ENCODE assay signal across 13 mouse cellular contexts in genomic region chr6:115880751-115881150, GRCm38 (mm10). TPM values are rescaled to one million over a fixed set of nuclear protein-coding genes. Genes with fewer than 3 reads are reported as not detected.
A peak's percentile ranks its signal among the peaks of the same experiment; 100 is the strongest.
DNase-seq lines count a peak whose midpoint lies in the region; ATAC-seq lines count a peak whose summit lies in the region.
"Had no signal": no experiment of that assay in that cellular context is flagged by ENCODE, and none has a peak within 500 bp of the region (broad histone marks: within the 10 kb centered on the region; RNA-seq: fewer than 3 reads in every experiment).

No protein-coding gene starts in this region.

- DNase-seq in heart, adult 11 months, result peak; percentile 97
- DNase-seq in heart, postnatal 10 days, result no peak
- peak; percentile 39 for DNase-seq in adrenal gland, adult 8-10 months
- no peak for DNase-seq in liver, embryonic 13.5 days
- no peak for DNase-seq in MN1 (ENCODE audit: low spot score)
- DNase-seq in urinary bladder, adult 18-20 months (ENCODE audit: low spot score in 2 of 2), result no peak
- DNase-seq in gastrocnemius, postnatal 10 days, result no peak
- DNase-seq: B cell, adult 2 months; cerebellum, adult 9-11 months; forebrain, postnatal 0 days had no signal

- intact Hi-C loops in heart, postnatal 10 days (cut with DNase I), result no loop called here

- peaks cover 4% of the 10 kb centered on the region; the same call in 1 of the 2 replicates for H3K4me1 ChIP-seq in heart, embryonic 16.5 days (ENCODE audit: control insufficient read depth, insufficient read depth, low read length)
- no peaks in the 10 kb centered on the region for H3K4me1 ChIP-seq in liver, embryonic 13.5 days (replicated peaks)
- H3K4me1 ChIP-seq: hindbrain, embryonic 10.5 days had no signal

- no peaks in the 10 kb centered on the region for H3K27me3 ChIP-seq in heart, embryonic 16.5 days (ENCODE audit: control insufficient read depth, insufficient read depth, low read length)
- no peaks in the 10 kb centered on the region for H3K27me3 ChIP-seq in liver, embryonic 13.5 days

- no peaks in the 10 kb centered on the region for H3K9me3 ChIP-seq in heart, embryonic 16.5 days (replicated peaks; ENCODE audit: control insufficient read depth, low read length)
- H3K9me3 ChIP-seq in liver, embryonic 13.5 days (replicated peaks), result no peaks in the 10 kb centered on the region
- H3K9me3 ChIP-seq: hindbrain, embryonic 10.5 days had no signal

- no peak overlapping the region for H3K9ac ChIP-seq in heart, embryonic 16.5 days (ENCODE audit: low read length)
- no peak overlapping the region for H3K9ac ChIP-seq in liver, embryonic 13.5 days
- H3K9ac ChIP-seq: forebrain, postnatal 0 days had no signal

- no peak overlapping the region for H3K4me3 ChIP-seq in heart, embryonic 16.5 days (ENCODE audit: low read length)
- no peak overlapping the region for H3K4me3 ChIP-seq in liver, embryonic 13.5 days (replicated peaks)
- H3K4me3 ChIP-seq: hindbrain, embryonic 10.5 days had no signal

- H3K4me2 ChIP-seq in heart, embryonic 16.5 days (ENCODE audit: low read depth, low read length), result no peak overlapping the region
- H3K4me2 ChIP-seq in liver, embryonic 13.5 days, result no peak overlapping the region

- WGBS in heart, embryonic 16.5 days, result 45% methylated on average over 8 of the region's 8 CpGs
- 50% methylated on average over 8 of the region's 8 CpGs for WGBS in liver, embryonic 13.5 days (ENCODE audit: insufficient replicate concordance)

- peak; percentile 67 for ATAC-seq in heart, embryonic 16.5 days (replicated peaks; ENCODE audit: extremely low read depth, insufficient read depth, low FRiP score)
- peak; percentile 45; the same call in 1 of the 2 replicates for ATAC-seq in liver, embryonic 13.5 days (ENCODE audit: low read depth)
- ATAC-seq: forebrain, postnatal 0 days had no signal

- peaks cover 6% of the 10 kb centered on the region; the same call in 1 of the 2 replicates for H3K36me3 ChIP-seq in heart, embryonic 16.5 days (ENCODE audit: control insufficient read depth, insufficient read depth)
- H3K36me3 ChIP-seq in liver, embryonic 13.5 days, result no peaks in the 10 kb centered on the region

- H3K27ac ChIP-seq in heart, embryonic 16.5 days (ENCODE audit: low read length), result peak overlapping the region; percentile 67
- H3K27ac ChIP-seq in liver, embryonic 13.5 days, result no peak overlapping the region
- H3K27ac ChIP-seq: hindbrain, embryonic 10.5 days had no signal

RNA-seq across cellular contexts. Expression of gene Ift122, which starts 27.5 kb away (rescaled TPM):
- 10 to 100 TPM; 22.4 to 22.9 TPM for total RNA-seq in heart, postnatal 10 days (2021)
- 10 to 100 TPM; 17.2 to 29.9 (median 21.9) TPM for total RNA-seq in adrenal gland, adult 8-10 months (2022)
- polyA plus RNA-seq in heart, embryonic 16.5 days (2015; fragmentation: Nextera tagmentation; extraction: Ambion mirVana), result 21.4 and 23.0 TPM in 2 replicates
- 2.9 and 3.0 TPM in 2 replicates for polyA plus RNA-seq in liver, embryonic 13.5 days (2015; fragmentation: Nextera tagmentation; extraction: Ambion mirVana)
- 10 to 100 TPM; 19.3 to 21.9 TPM for total RNA-seq in gastrocnemius, postnatal 10 days (2021)

RNA-seq across cellular contexts. Expression of gene Mbd4, which starts 27.6 kb away (rescaled TPM):
- total RNA-seq in heart, postnatal 10 days (2021), result 1 to 10 TPM; 2.6 to 3.5 TPM
- total RNA-seq in adrenal gland, adult 8-10 months (2022), result 1 to 10 TPM; 3.3 to 5.5 (median 3.9) TPM
- polyA plus RNA-seq in heart, embryonic 16.5 days (2015; fragmentation: Nextera tagmentation; extraction: Ambion mirVana), result 10.2 and 12.5 TPM in 2 replicates
- 9.9 and 12.1 TPM in 2 replicates for polyA plus RNA-seq in liver, embryonic 13.5 days (2015; fragmentation: Nextera tagmentation; extraction: Ambion mirVana)
- total RNA-seq in gastrocnemius, postnatal 10 days (2021), result 1 to 10 TPM; 2.3 to 3.7 TPM

RNA-seq across cellular contexts. Expression of gene Efcab12, which starts 42.5 kb away (rescaled TPM):
- total RNA-seq in heart, postnatal 10 days (2021), result under 1 TPM; 0.79 TPM
- total RNA-seq in adrenal gland, adult 8-10 months (2022), result 1 to 10 TPM in 3 of 4 experiments, under 1 TPM in 1; 0.84 to 2.0 (median 1.1) TPM
- 0.51 and 0.59 TPM in 2 replicates for polyA plus RNA-seq in heart, embryonic 16.5 days (2015; fragmentation: Nextera tagmentation; extraction: Ambion mirVana)
- polyA plus RNA-seq in liver, embryonic 13.5 days (2015; fragmentation: Nextera tagmentation; extraction: Ambion mirVana), result 0.15 and 0.16 TPM in 2 replicates
- under 1 TPM; 0.12 to 0.14 TPM for total RNA-seq in gastrocnemius, postnatal 10 days (2021)
- total RNA-seq: monocyte, adult 5-6 weeks had no signal

RNA-seq across cellular contexts. Expression of gene Rho, which starts 50.8 kb away (rescaled TPM):
- total RNA-seq in heart, postnatal 10 days (2021), result under 1 TPM; 0.07 to 0.20 TPM
- 1 to 10 TPM in 3 of 4 experiments, under 1 TPM in 1; 0.52 to 1.9 (median 1.2) TPM for total RNA-seq in adrenal gland, adult 8-10 months (2022)
- 0.16 TPM in 1 of 2 replicates, not detected in the other for polyA plus RNA-seq in heart, embryonic 16.5 days (2015; fragmentation: Nextera tagmentation; extraction: Ambion mirVana)
- not detected in 2 replicates for polyA plus RNA-seq in liver, embryonic 13.5 days (2015; fragmentation: Nextera tagmentation; extraction: Ambion mirVana)
- total RNA-seq in gastrocnemius, postnatal 10 days (2021), result under 1 TPM; 0.19 to 0.32 TPM
- total RNA-seq: monocyte, adult 5-6 weeks had no signal
- polyA plus RNA-seq: forebrain, postnatal 0 days had no signal

Comparison
In these comparisons a context has a peak if more than half of its experiments do, and no peak if none do; other contexts are left out.
1. DNase-seq: peak in heart, adult 11 months (single experiment) and adrenal gland, adult 8-10 months (single experiment); none in heart, postnatal 10 days (0 of 2), liver, embryonic 13.5 days (single experiment), MN1 (single experiment), urinary bladder, adult 18-20 months (0 of 2) and gastrocnemius, postnatal 10 days (single experiment).